10 mouse cellular contexts compared by ENCODE assay signal in genomic region chr10:61232858-61233567, GRCm38 (mm10). TPM values are rescaled to one million over a fixed set of nuclear protein-coding genes. Genes with fewer than 3 reads are reported as not detected.
A peak's percentile ranks its signal among the peaks of the same experiment; 100 is the strongest.
DNase-seq lines count a peak whose midpoint lies in the region; TF ChIP-seq lines count a peak whose summit lies in the region.
"Had no signal": no experiment of that assay in that cellular context is flagged by ENCODE, and none has a peak within 500 bp of the region (broad histone marks: within the 10 kb centered on the region; RNA-seq: fewer than 3 reads in every experiment).

No protein-coding gene starts in this region.

- no peak for TF ChIP-seq CTCF in heart, adult 2 months (IDR thresholded peaks at IDR 0.05)

- no peak for TF ChIP-seq EP300 in heart, adult 2 months (IDR thresholded peaks at IDR 0.05; ENCODE audit: insufficient read depth, low read depth, low read length)

- H3K36me3 ChIP-seq in heart, adult 2 months (ENCODE audit: control insufficient read depth, insufficient read depth, low read length), result no peaks in the 10 kb centered on the region

- H3K4me3 ChIP-seq in heart, adult 2 months, result no peak overlapping the region

- peak; percentile 33 for DNase-seq in gastrocnemius, postnatal 14 days
- no peak for DNase-seq in gastrocnemius, postnatal 10 days
- peak; percentile 67 to 71 for DNase-seq in CD8-positive naive resting alpha-beta T cell, adult 2 months (ENCODE audit: low read depth in 2 of 2, low spot score in 2 of 2)
- peak; percentile 61 for DNase-seq in gastrocnemius, postnatal 25 days
- DNase-seq in naive thymus-derived CD4-positive, alpha-beta T cell, adult 2 months (ENCODE audit: low read depth), result peak; percentile 91
- DNase-seq in c-Kit-positive CD71-positive TER-119-positive erythroid progenitor cells, embryonic 14.5 days (ENCODE audit: low spot score), result no peak
- no peak for DNase-seq in heart, postnatal 25 days (ENCODE audit: low spot score)
- DNase-seq in heart, adult 2 months, result no peak
- DNase-seq: adrenal gland, postnatal 14 days had no signal

- 69% methylated on average over 7 of the region's 7 CpGs for WGBS in heart, adult 2 months

- no peak for TF ChIP-seq POLR2A in heart, adult 2 months (IDR thresholded peaks at IDR 0.05; ENCODE audit: insufficient read depth, low read depth, low read length)

- no peaks in the 10 kb centered on the region for H3K4me1 ChIP-seq in heart, adult 2 months (ENCODE audit: control insufficient read depth, insufficient read depth, low read length)

- intact Hi-C loops in gastrocnemius, postnatal 14 days (cut with DNase I; ENCODE audit: low total_unique reads), result no loop called here
- intact Hi-C loops in heart, postnatal 25 days (cut with DNase I), result no loop called here
- intact Hi-C loops in heart, adult 2 months (cut with DNase I), result no loop called here

- H3K9ac ChIP-seq in heart, adult 2 months (ENCODE audit: low read depth, low read length), result no peak overlapping the region

- H3K79me2 ChIP-seq in heart, adult 2 months (replicated peaks; ENCODE audit: control insufficient read depth, insufficient read depth, low read length), result no peaks in the 10 kb centered on the region

- H3K27ac ChIP-seq in heart, adult 2 months, result no peak overlapping the region

- no peaks in the 10 kb centered on the region for H3K27me3 ChIP-seq in heart, adult 2 months (ENCODE audit: control insufficient read depth, insufficient read depth, low read length)

RNA-seq across cellular contexts. Expression of gene Adamts14, which starts 40.2 kb away (rescaled TPM):
- total RNA-seq in gastrocnemius, postnatal 14 days (2021), result 1 to 10 TPM; 3.7 to 4.2 TPM
- 1 to 10 TPM; 4.7 to 8.0 TPM for total RNA-seq in gastrocnemius, postnatal 10 days (2021)
- total RNA-seq in gastrocnemius, postnatal 25 days (2021), result 1 to 10 TPM; 2.1 to 2.4 TPM
- 1 to 10 TPM; 1.6 to 2.4 TPM for total RNA-seq in heart, postnatal 25 days (2021)
- 1 to 10 TPM in 1 of 2 experiments, under 1 TPM in 1; 0.91 to 1.6 TPM for total RNA-seq in heart, adult 2 months (2021)
- polyA plus RNA-seq in heart, adult 2 months (2012; rRNA removed), result 1.2 and 1.3 TPM in 2 replicates
- total RNA-seq: granulocyte monocyte progenitor cell, adult 5-6 weeks had no signal

Comparison
In these comparisons a context has a peak if more than half of its experiments do, and no peak if none do; other contexts are left out.
1. DNase-seq: peak in gastrocnemius, postnatal 14 days (single experiment), CD8-positive naive resting alpha-beta T cell, adult 2 months (2 of 2), gastrocnemius, postnatal 25 days (single experiment) and naive thymus-derived CD4-positive, alpha-beta T cell, adult 2 months (single experiment); none in gastrocnemius, postnatal 10 days (single experiment), c-Kit-positive CD71-positive TER-119-positive erythroid progenitor cells, embryonic 14.5 days (single experiment), heart, postnatal 25 days (single experiment) and heart, adult 2 months (0 of 2).